Mouse (Mus musculus) bone marrow macrophage, adult 2 months (primary cell): Measurements from ENCODE around the gene Glis3.

ENCODE experiments used
- CTCF ChIP-seq: IDR thresholded peaks from 2 replicates; pipeline ENCODE4 v1.5.1; 2012; ENCODE audit warnings: low read depth, mild to moderate bottlenecking, low read length, moderate library complexity
- POLR2A ChIP-seq: IDR thresholded peaks from 2 replicates; pipeline ENCODE4 v1.6.1; 2012; ENCODE audit warnings: mild to moderate bottlenecking, low read depth, low read length, borderline replicate concordance

DNA sequence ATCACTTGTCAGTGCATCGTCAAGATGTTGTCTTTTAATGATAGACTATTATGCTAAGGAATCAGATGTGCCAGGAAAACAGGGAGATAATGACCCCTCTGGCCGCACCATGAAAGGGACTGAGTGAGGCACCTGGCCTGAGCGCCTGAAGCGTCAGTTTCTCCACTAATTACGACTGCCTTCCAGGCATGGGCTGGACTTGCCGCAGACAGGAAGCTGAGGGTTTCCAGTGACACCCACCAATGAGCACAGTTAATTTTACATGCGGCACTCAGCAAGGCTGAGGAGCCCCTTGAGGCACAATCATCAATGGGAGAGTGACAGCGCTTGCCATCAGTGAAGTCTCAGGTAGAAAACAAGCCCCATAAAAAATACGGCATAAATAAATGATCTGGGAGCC is 141.1 kb downstream of the Glis3 start:
- TF ChIP-seq POLR2A (no peak), CTCF (no peak)
